Mouse (Mus musculus) embryo, embryonic 10 days (tissue): ENCODE results near the gene Slit3.

Experiments used
- DNase-seq: peaks from one replicate; pipeline ENCODE4 v3.0.0-alpha.2; 2015; ENCODE audit warnings: low spot score

Slit3 gene

DNA sequence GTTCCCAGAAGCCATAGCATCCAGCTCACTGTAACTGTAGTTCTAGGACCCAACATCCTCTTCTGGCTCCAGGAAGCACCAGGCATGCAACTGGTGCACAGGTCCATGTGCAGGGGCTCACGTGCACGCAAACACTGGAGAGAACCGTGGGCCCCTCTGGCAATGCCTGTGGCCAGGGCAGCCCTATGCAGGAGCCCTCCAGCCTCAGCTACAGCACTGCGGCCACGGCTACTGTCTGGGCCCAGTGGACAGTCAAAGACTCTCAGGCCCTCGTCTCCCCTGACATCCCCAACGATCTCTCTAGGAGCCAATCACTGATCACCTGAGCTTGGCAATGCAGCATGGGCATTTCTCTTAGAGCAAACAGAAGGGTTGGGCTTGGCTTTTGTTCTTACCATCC, 572.6 kb downstream of the Slit3 start:
- DNase-seq, result no peak

DNA sequence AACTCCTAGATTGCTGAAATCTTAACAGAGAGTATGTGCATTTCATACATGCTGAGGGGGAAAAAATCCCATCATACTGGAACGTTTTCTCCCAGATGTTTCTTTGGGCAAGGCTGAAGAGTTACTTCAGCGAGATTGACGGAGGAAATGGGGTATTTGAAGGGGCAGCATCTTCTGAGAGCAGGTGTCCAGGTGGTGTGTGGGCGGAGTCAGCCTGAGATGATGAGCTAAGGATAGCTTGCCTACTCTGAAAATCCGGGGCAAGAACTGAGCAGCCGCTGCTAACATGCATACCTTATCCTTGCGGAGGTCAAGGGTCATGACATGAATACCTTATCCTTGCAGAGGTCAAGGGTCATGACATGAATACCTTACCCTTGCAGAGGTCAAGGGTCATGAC, 576.5 kb downstream of the Slit3 start:
- DNase-seq, result no peak

DNA sequence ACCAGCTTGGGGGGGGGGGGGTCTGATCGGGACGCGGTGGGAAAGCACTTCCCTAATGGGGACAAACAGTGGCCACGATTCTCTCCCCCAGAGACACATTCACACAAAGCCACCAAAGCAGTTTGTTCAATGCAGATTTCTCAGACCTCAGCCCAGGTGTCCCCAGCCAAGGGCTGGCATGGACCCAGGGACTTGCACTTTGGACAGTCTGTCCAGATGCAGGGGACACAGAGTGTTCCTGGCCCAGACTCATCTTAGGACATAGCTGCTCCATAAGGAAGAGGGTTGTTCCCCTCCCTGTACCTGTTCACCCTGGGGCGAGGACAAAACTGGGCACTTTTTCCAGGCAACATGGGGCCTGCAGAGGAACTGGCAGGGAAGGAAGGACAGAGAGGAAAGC, 577.9 kb downstream of the Slit3 start:
- no peak for DNase-seq

DNA sequence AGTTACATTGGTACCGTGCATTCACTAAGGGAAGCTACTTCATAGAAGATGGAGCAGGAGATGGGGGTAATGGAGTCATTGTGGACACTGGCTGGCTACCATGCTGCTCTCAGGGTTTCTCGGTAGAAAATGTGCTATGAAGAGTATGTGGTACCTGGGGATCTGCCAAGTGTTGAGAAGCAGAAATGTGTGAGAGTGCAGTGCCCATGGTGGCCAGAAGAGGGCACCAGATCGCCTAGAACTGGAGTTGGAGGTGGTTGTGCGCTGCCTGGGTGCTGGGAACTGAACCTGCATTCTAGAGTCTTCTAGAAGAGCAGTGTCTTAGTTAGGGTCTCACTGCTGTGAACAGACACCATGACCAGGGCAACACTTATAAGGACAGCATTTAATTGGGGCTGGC, 582.4 kb downstream of the Slit3 start:
- DNase-seq, result no peak

DNA sequence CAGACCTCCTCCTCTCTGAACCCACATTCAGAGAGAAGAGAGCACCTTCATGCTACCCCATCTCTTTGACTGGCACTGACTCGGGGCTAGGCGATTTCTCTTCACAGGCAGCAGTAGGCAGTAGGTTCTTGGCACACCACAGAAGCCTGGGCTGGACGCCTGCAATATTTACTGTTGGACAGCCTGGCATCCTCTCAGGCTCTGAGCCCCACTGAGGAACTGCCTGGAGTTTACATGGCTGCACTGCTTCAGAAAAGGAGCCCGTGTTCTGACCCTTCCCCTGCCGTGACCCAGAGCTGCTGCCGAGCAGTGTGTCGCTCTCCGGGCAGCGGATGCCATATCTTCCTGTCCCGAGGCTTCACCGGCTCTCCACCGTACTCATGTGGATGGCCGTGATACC, 583.4 kb downstream of the Slit3 start:
- DNase-seq, result no peak

DNA sequence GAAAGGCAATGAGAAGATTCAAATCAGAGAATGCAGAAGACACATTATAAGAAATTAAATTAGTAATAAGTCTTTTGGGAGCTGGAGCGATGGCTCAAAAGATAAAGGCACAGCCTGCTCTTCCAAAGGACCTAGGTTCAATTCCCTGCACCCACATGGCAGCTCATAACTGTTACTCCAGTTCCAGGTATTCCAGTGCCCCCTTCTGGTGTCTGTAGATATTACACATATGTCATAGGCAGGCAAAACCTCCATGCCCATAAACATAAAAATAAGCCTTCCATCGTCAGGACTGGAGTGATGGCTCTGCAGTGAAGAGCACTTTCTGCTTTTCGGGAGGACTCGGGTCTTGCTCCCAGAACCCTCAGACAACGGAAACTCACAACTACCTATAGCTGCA, 583.9 kb downstream of the Slit3 start:
- no peak for DNase-seq

DNA sequence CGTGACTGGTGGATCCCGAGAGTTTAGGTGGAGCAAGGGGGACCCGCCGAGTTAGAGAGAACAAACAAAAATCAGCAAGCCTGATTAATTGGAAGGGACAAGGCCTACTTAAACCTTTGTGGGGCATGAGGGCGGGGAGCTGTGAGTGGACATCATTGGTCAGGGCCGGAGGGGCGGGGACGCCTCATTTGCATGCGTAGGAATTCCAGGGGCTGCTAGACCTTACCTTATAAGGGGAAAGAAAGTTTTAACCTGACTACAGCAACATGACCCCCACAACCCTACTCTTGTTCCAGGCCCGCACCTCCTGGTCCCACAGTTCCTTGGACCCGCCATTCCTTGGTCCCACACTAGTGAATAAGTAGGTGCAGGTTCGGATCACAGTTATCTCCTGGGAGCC, 586.4 kb downstream of the Slit3 start:
- no peak for DNase-seq

DNA sequence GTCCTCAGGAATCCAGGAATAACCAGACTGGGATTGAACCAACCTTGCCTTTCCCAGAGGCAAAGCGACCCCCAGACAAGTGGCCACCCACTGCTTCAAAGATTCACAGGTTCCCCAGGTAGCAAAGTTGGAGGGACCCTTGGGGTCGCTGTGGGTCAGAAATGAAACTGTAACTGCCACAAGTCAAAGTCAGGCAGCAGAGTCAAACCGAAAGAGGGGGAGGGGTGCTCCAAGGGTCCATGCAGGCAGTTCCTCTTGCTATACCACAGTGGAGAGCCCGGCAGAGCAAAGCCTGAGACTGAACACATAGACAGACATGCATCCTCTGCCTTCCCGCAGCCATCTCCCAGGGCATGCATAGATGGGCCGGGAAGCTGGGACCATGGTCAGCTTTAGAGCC, 590.3 kb downstream of the Slit3 start:
- no peak for DNase-seq

DNA sequence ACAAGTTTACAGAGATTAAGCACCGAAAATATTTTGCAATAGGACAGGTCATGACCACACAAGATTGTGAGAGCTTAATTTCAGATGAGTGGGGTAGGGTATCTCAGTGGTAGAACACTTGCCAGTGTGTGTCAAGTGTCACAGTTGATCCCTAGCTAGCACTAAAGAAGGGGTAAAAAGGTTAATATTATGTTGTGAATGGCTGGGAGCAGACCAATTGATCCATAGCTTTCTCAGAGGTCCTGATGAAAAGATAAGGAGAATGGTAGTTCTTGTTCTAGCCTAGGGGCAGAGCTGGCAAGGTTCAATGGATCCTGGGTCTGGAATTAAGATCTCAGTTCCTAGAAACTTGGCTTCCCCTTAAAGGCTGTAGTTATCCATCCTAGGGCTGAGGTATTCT, 597.9 kb downstream of the Slit3 start:
- no peak for DNase-seq

DNA sequence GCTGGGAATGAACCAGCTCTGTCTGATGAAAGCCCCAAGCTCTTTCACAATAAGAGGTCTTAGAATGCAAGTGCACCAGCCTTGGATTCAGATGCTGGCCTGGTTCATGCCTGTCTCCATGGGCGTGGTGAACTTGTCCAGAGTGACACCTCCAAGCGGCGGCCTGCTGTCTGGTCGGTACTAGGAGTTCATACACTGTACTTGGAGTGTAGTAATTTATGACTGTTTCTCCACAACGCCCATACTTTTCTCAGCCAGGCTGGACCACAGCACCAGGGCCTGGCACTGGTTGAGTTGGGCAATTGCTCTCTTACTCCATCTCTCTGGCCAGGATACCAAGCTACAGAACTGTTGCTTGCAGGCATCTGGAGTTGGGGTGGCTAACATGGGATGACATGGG, 602.9 kb downstream of the Slit3 start:
- DNase-seq, result no peak

DNA sequence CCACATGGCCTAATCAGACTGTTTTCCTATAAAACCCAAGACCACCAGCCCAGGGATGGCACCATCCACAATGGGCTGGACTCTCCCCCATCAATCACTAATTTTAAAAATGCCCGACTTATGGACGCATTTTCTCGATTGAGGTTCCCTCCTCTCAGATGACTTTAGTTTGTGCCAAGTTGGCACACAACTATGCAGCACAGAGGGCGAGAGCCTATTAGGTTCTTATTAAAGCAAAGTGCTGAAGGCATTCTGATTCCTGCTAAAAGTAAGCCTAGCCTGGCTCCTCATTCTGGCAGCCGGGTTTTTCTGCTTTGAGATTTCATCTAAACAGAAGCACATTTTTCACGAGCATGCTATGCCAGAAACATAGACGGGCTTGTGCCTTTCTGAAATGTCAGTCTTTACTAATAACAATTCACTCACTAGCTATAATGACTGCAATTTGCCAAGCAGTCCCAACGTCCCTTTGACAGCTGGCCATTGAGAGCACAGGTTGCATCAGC, 605.4 kb downstream of the Slit3 start:
- no peak for DNase-seq

DNA sequence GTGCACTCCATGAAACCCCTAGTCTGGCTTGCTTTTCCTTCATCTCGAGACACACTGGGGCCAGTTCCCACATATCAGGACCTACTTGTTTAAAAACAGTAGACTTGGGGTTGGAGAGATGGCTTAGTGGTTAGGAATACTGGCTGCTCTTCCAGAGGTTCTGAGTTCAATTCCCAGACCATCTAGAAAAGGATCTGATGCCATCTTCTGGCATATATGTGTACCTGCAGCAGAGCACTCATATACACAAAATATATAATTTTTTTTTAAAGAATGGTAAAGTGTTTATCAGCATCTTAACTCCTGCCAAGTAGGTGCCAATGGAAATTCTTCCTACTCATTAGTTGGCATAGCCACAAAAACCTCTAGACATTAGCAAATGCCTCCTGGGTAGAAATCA, 607.2 kb downstream of the Slit3 start:
- no peak for DNase-seq

DNA sequence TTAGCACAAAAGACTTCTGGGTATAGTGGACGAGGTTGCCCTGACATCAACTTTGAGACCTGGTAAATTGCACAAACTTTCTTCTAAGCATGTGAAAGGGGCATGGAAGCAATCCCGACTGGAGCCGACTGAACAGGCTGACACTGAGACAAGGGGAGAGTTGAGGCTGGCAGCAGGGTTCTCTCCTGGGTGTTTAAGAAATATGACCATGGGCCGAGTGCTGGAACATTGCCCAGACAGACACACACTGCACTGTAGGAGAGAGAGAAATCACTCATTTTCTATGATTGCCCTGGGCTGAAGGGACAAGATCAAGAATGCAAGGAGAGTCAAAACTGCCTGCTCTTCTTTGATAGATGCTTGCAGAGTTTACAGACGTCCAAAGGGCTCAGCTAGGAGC, 608.2 kb downstream of the Slit3 start:
- DNase-seq, result no peak

DNA sequence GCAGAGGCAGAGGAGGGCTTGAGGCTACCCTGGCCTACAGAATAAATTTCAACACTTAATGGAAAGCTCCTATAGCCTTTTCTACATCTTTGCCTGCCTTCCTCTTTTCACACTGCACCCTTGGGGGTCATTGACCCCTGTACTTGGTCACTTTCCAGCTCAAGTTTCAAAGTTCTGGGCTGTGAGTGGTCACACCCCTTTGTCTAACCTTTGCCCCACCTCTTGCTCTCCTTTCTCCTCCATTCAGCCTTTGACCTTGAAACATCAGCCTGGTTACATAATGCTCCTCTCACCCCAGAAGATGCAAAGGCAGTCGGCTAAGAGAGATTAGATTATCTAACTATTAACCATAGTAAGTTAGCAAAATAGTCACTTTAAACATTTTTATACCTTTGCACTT, 611.3 kb downstream of the Slit3 start:
- DNase-seq, result peak; percentile 29

DNA sequence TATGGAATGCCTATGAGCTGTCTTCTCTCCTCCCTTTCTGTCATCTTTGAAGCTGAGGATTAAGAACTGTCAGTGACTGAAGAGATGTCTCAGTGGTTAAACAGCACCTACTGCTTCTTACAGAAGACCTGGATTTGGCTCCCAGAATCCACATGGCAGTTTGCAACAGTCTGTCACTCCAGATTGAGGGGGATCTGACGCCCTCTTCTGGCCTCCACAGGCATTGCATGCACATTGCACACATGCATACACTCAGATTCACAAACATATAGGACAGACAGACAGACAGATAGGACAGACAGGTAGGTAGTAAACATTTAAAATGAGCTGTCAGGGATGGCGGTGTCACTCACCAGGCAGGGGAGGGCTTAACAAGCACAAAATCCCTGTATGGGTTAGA, 615.8 kb downstream of the Slit3 start:
- DNase-seq, result no peak

DNA sequence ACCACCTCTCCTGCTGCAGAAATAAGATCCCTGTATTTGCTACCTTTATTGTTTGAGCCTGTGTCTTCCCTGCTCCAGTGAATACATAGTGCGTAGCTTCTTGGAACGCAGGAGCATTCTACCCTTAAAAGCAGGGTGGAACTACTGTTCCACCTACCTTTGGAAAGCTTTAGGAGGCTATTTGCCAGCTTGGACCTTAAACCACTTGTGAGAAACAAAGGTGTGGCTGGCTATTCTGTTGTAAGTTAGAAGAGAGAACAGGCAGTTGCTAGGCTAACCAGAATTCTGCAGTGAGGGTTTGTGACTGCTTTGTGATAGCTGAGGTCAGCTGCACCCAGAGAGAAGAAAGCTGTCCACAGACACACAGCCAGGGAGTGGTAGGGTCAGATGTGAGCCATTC, 616.2 kb downstream of the Slit3 start:
- no peak for DNase-seq

DNA sequence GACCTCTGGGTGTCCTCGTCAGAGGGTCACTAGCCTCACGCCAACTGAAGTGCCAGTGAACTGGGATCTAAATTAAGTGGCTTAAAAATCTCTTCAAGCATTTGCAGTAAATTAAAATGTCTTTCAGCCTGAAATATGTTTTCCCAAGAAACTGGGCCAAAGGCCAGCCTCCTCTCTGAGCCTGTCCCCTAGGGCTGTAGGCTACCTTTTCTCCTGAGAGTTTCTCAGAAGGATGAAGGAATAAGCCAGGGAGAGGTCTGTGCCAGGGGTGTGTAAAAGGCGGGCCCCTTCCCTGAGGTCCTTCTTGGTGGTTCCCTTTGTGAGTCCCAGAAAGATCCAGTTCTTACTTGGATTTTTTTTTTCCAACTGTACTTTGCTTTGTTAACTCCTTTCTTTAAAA, 617.1 kb downstream of the Slit3 start:
- DNase-seq, result no peak

DNA sequence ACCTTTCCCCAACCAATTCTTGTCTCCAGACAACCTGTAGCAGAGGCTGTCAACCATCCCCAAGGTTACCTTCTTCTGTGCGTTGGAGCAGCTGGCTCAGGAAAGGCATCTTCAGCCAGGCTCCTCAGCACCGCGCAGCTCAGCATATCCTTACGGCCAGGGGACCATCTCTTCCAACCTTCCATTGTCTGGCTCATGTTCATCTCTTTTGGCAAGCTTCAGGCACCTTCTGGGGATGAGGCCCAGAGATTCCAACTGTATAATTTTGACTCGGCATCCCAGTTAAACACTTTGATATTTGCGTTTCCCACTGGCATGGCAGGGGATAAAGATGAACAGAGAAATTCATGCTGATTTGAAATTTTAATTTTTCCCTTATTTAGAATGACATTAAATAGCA, 622.6 kb downstream of the Slit3 start:
- DNase-seq, result no peak

DNA sequence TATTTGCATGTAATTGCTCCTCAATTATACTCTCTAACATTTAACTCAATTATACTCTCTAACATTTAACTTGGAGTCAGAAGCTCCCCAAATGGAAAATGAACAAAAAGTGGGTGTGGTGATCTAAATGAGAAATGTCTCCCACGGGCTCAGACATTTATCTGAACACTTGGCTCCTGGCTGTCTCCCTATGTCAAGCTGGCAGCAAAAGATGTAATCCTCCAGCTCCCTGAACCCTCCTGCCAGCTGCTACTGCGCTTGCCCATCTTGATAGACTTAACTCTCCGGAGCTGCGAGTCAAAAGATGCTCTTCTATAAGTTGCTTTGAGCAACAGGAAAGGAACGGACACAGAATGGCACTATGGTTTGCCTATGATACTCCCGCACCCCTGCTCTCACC, 623.5 kb downstream of the Slit3 start:
- DNase-seq, result no peak

DNA sequence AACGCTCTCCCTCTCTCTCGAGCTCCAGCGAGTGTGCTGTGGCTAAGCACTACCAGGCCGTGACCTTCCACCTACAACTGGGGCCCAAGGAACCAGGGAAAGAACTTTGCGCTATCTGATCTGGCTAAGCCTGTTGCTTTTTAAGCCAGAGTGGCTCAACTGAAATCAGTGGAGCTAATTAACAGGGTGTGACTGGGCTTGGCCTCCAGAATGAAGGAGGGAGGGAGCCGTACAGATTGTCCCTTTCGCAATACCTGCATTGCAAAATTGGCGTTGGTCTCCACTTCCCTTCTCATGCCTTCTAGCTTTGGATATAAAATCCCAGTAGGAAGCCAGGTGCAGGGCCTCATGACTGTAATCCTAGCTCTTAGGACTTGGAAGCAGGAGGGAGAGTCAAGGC, 629.6 kb downstream of the Slit3 start:
- DNase-seq, result peak; percentile 25

DNA sequence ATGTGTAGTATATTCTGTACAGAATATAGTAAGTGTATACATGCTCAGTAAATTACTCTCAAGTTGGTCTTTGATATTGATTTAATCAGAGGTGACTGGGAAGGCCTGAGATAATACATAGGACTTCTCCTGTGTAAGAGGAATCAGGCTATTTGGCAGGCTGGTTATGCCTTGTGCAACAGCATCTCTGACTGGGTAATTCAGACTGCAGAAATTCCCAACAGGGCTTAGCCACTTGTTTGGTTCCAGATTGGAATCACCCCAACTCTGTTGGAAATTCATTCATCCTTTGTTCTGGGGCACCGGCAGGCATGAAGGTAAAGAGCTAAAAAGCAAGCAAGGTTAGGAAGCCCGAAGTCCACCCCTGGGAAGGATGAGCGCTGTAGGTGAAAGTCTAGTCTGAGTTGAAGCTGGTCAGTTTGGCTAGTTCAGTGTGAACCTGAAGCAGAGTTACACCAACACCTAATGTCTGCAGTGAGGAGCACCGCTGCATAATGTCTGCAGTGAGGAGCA, 633.9 kb downstream of the Slit3 start:
- DNase-seq, result no peak

DNA sequence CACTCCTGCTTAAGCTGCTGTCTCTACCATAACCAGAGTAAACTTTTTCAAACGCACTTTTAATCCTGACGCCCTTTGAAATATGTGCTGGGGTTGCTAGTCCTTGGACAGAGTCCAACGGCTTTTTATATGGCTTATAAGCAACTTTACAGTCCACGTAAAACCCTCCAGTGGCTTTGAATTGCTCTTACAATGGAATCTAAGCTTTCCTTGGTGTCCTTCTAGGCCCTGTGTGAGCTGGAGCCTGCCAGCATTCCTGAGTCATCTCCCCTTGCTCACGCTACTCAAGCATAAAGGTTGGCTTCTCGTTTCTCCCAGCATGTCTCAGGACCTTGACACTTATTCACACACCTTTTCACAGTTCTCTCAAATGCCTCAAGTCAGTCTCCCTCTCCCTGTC, 634.5 kb downstream of the Slit3 start:
- DNase-seq, result no peak

DNA sequence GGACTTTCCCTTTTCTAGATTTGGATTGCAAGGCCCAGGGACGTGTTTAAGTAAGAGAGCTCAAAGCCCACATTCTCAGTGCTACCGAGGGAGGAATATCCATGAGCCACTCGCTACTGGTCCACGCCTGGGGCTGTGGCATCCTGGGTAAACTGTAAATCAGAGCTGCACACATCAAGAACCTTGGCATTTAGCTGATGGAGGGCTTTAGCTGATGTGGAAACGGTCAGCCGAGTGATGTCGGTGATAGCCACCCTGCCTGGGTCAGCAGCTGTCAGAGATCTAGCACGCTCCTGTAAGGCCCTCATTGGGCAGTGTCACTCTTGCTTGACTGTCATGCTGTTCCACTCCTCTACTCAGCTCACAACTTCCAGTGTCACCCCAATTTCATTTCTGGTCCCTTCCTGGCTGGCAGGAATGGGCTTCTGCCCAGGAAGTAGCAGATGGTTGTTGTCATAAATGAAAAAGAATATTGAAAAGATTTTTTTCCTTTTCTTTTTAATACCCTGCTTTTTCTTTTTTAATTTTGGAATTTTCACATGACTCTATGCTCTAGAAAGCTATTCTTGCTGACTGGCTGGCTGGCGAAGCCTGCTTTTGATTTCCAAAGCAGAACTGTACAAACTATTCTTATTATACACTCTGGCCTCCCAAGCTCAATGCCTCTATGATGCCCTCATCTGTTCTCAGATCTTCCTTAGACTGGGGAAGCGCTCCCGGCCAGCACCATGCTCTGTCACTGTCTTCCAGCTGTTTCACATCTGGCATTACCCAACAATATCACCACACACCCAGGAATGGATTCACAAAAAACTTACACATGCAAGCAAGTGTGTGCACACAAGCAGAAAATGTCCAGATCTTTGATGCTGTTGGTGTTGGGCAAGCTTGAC, 635.6 kb downstream of the Slit3 start:
- no peak for DNase-seq
